Mouse (Mus musculus) cerebellum, postnatal 36 days (tissue): ENCODE data around the gene Sh3yl1.

Experiments used
- DNase-seq, 2 experiments: peaks; one replicate each; pipeline ENCODE4 v3.0.0; 2021 to 2022; ENCODE audit warnings: mixed read lengths in 2 of 2

Sh3yl1 gene

GRCm38 (mm10) chr12:30911261-30912047 lies at the start of gene Sh3yl1, which contains the start of gene Acp1:
Gene Sh3yl1 (plus strand): TSS chr12:30911668.
Gene Acp1 (minus strand): TSS chr12:30911589.
- peak; percentile 96 to 97 for DNase-seq

- no peak for DNase-seq
These were observed 47.1 kb upstream of the Sh3yl1 start for GRCm38 (mm10) chr12:30864347-30864746.

GRCm38 (mm10) chr12:30865781-30866180 lies 45.7 kb upstream of the Sh3yl1 start:
- DNase-seq = no peak

DNA sequence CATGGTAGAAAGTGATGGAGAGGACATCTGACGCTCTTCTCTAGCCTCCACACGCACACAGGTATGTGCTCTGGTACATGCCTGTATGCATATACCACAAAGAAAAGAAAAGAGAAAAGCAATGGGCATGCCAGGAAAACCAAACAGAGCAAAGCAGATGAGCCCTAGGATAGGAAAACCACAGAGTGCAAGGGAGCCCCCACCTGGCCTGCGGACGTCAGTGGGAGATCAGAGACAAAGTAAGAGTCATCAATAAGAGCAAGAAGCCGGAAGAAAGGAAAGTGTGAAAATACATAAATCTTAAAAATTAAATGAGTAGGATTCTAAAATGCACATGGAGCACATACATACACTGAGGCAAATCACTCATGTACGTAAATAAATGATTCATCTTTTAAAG lies 32.0 kb upstream of the Sh3yl1 start:
- DNase-seq = no peak

DNA sequence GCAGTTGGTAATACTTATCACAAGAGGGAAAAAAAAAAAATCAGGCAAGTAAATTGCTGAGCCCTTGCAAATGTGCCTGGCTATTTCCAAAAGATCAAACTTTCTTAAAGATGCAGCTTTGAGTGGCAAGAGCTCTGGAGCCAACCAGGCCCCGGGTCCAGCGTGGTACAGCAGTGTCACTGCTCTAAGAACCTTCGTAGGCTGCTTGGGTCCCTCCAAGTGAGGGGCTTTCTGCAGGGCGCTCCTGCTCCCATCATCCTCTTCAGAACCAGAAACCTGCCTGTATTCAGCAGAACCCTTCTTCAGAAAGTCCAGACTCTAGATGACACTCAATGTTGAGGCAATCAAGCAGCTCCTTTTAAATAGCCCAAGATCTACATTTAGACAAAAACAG lies 27.9 kb upstream of the Sh3yl1 start:
- no peak for DNase-seq

GRCm38 (mm10) chr12:30883986-30884621 lies 27.4 kb upstream of the Sh3yl1 start, which contains the start of gene Alkal2:
Gene Alkal2 (plus strand): TSS chr12:30884322.
- no peak for DNase-seq

DNA sequence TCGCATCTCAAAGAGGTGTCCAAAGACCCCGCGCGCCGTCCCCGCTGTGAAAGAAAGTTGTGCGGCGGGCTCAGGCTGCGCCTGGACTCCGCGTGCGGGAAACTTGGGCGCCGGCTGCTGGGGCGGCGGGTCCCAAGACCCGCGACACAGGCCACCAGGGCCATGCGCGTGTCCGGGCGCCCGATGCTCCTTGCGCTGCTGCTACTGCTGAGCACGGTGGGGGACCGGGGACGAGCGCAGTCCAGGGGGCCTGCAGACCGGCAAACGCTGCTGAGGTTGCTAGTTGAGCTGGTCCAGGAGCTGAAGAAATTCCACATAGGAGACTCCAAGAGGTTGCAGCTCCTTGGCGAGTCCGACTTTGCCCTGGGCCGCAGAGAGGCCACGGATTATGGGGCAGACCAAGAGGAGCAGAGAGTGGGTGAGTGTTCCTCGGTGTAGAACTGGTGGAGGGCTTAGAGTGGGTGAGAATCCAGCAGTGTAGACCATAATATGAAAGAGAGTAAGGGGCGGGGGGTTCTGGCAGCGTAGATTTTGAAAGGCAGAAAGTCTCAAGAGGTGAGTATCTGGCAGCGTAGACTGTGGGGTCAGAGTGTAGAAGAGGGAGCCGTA lies 26.7 kb upstream of the Sh3yl1 start:
- no peak for DNase-seq

DNA sequence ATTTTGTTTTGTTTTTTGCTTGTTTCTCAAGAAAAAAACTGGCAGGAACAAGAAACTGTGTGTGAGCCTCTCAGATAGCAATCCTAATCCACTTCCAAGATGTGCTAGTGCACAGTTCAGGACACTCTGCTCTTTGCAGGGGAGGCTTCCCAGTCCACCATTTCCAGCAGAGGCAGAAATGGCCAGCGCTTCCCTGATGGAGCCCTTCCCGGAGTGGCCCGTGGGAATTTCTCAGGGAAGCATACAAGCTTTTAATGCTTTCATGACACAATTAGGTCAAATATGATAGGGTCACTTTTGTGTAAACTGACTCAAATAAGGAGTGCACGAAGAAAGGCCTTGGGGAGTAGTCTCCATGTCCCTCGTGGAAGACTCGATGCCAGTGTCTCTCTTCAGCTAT lies 25.6 kb upstream of the Sh3yl1 start:
- DNase-seq = no peak

DNA sequence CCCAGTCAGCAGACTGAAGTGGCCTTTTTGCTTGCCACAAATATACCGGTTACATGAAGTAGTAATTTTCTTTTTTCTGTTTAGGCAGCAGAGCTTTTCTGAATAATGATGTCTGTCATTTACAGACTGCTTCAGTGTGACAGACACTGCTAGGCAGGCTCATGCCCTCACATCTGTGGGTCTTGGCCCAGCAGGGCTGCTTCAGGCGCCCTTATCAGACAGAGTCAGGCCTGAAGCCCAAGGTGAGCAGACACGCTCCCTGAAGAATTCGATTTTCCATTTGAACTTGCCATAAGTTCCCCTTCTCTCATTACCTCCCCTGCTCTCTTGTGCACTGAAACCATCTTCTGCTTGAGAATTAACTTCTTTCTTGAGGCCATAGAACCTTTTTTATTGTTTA lies 23.5 kb upstream of the Sh3yl1 start:
- no peak for DNase-seq

DNA sequence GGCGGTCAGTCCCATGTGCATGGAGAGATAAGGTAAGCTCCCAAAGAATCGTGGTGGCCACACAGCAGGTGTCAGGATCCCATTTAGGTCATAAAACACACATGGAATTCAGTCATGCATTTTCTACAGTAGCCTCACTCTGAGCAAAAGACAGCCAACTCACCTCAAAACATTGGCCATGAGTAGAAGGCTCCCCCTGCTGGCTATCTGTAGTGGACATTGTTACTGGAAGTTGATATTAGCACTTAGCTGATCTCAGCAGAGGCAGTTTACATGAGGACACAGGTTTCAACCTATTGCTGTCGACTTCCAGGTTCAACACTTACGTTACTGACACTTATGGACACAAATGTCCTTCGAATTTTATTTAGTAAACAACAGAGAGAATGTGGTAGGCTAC lies 21.4 kb upstream of the Sh3yl1 start:
- peak; percentile 47 to 72 for DNase-seq

DNA sequence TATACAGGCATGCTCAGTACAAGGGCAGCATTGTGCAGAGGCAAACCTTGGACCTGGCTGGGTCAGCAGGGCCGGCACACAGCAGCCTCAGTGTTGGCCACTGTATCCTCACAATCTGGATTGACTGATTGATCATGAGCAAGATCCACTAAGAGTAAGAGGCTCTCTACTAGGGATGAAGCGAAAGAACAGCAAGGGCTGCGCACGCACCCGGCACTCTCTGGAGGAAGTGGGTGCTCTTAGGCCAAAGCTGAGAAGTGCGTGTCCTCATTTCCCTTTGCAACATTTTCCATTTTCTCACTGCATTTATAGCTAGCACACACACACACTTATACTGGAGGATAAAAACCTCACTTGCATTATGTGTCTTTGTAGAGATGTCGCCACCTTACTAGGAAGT lies 20.0 kb upstream of the Sh3yl1 start:
- no peak for DNase-seq

- no peak for DNase-seq
These were observed 14.4 kb upstream of the Sh3yl1 start for GRCm38 (mm10) chr12:30897039-30897438.

DNA sequence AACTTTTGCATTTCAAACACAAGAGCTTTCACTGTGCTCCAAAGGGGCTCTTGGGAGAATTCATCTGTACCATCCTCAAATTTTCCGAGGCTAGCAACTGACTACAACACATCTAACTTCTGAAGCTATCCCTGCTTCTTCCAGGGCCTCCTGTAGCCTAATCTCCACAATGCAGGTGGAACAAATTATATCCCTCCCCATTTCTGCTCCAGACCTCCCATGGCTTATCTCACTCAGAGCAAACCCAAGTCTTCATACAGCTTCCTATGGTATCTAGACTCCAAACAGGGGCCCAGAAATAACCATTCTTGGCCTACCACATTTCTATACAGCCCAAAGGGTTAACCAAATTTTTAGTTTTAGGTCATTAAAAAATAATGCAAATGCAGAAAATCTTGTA lies 2.8 kb upstream of the Sh3yl1 start:
- DNase-seq = no peak

- DNase-seq = no peak
These were observed 1.6 kb upstream of the Sh3yl1 start for GRCm38 (mm10) chr12:30909881-30910280.

GRCm38 (mm10) chr12:30910860-30911259 lies 608 bp upstream of the Sh3yl1 start:
- no peak for DNase-seq

- DNase-seq = peak; percentile 51 to 55
These were observed 547 bp downstream of the Sh3yl1 start for GRCm38 (mm10) chr12:30912048-30912381.

DNA sequence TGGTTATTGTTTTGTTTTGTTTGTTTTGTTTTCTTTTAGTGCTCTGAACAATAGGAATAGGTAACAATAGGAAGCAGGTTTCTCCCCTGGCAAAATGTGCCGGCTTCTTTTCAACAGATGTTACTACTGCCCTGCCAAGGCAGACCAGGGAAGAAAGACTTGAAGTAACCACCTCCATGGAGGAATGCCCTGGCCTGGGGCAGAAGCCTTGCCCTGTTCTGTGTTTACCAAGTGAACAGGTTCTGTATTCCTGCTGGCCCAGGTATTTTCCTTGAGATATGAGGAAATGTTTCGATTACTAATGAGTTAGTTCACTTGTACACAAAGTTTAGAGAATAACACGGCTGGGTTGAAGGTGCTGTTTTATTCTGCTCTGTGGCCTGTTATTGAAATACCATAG lies 1.4 kb downstream of the Sh3yl1 start:
- DNase-seq = no peak

DNA sequence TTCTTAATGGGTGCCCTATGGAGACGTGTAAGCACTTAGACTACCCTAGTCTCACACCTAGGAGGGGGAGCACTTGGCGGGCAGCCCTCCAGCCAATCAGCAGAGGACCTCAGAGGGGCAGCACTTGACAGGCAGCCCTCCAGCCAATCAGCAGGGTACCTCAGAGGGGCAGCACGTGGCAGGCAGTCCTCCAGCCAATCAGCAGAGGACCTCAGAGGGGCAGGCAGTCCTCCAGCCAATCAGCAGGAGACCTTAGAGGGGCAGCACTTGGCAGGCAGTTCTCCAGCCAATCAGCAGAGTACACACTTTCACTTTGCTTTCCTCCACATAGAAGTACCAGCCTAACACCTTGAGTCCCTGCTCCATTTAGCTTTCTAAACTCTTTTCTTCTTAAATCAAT lies 10.9 kb downstream of the Sh3yl1 start:
- DNase-seq = no peak

GRCm38 (mm10) chr12:30928182-30928581 lies 16.7 kb downstream of the Sh3yl1 start:
- DNase-seq = no peak

DNA sequence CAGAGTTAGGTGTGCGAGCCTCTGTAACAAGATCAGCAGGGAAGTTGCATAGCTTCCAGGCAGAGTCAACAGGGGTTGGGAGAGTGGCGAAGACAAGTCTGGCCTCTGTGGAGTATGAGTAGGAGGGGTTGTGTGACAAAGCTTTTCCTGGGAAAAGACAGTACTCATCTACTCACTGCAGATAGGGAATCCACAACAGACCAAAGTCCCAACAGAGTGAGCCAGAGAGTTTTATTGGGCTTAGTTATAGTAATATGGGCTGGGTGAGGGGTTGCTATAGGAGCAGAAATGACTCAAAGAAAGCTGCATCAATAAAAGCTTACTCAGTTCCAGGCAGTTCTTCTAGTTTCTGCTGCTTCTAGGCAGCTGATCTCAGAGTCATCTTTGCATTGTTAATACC lies 21.8 kb downstream of the Sh3yl1 start:
- no peak for DNase-seq

DNA sequence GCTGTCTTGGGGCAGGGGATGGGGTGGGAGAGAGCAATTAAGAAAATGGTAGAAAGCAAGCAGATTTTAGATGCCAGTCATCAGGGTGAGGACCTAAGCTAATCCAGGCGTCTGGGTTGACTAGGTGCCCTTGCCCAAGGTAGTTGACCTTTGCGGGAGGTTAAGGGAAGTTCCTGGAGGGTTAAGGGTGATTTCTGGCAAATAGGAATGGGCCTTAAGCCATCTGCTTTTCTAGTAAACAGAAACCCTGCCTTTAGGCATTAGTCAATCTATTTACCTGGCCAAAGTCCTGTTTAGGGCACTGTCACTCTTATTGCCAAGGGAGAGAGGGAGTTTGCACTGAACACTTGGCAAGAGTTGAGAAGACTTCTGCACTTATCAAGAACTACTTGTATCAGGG lies 25.4 kb downstream of the Sh3yl1 start:
- DNase-seq = no peak

GRCm38 (mm10) chr12:30943057-30943986 lies 31.9 kb downstream of the Sh3yl1 start:
- DNase-seq = no peak

DNA sequence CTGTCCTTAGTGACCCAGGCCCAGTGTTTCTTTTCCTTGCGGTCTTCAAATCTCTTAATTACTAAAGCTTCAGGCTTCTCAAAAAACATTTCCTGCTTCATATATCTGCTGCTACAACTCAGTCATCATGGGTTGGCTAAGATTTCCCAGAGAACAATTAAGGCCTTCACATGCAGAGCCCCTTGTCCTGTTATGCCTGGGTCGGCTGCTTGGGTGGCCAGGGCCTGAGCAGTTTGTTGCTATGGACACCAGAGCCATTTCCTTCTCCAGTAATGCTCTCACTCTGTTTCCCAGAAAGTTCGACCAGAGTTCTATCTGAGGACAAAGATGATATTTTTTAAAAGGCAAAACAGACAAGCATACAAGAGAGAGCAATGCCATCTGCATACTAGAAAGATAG lies 32.7 kb downstream of the Sh3yl1 start:
- no peak for DNase-seq
